Mouse (Mus musculus): ENCODE results near the gene Fasn. TPM values are rescaled to one million over a fixed set of nuclear protein-coding genes. Genes with fewer than 3 reads are reported as not detected.

The Fasn gene
- total RNA-seq, 4 experiments from 2014 or later = 8.4 to 12.2 (median 9.4) TPM

DNA sequence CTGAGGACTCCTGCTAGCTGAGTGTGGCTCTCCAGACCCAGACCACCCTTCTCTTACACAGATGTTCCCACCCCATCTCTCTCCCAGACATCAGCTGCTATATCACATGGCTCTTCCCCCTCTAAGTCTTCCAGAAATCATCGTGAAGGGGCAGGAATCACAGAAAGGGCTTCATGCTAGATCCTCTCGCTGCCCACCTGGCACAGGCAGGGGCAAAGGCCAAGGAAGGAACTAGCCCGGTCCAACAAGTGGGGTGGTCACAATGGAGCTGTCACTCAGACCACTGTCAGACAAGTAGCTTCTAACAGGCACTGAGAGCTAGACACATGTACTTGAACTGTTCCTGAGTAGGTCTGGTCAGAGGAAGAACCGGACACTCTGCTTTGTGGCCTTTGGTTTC is 4.1 kb upstream of the Fasn start:
- no peak for DNase-seq (ENCODE audit: low spot score in 2 of 2)

DNA sequence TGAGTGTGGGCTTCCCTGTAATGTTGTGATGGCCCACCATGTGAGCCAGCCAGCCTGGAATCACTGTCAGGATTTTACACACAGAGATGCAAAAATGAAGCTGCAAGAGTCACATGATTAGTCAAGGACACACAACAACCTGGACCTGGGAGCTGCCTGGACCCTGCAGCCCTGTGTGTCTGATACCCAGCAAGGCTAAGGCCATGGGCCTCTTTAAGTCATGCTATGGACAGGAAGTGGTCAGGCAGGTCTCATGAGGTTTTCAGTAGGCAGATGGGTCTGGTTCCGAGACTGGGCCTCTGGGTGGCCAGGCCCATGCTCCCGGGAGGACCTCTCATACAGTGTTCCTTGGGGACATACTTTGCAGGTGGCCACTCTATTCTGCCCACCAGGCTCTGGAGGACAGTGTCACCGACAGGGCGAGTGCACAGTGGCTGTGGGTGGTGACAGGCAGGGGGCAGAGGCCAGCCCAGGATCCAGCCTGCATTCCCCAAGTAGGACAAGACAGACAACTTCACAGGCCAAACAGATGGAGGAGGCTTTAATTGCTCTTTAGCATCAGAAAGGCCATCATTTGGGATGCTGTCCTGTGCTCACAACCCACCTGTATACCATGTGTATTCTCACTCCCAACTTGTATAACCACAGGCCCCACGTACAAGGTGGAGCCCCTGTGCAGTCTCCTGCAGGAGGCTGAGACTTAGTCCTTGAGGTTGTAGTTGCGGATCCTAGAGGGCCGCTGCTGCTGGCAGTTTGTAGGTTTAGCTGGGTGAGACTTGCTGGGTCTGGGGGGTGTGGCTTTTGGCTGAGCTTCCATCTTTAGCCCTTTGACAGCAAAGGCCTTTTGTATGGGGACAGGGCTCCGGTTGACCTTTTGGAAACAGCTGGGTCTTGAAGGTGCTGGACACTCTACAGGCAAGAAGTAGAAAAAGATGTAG is 1.9 kb upstream of the Fasn start:
- no peak for DNase-seq (ENCODE audit: low spot score in 2 of 2)

DNA sequence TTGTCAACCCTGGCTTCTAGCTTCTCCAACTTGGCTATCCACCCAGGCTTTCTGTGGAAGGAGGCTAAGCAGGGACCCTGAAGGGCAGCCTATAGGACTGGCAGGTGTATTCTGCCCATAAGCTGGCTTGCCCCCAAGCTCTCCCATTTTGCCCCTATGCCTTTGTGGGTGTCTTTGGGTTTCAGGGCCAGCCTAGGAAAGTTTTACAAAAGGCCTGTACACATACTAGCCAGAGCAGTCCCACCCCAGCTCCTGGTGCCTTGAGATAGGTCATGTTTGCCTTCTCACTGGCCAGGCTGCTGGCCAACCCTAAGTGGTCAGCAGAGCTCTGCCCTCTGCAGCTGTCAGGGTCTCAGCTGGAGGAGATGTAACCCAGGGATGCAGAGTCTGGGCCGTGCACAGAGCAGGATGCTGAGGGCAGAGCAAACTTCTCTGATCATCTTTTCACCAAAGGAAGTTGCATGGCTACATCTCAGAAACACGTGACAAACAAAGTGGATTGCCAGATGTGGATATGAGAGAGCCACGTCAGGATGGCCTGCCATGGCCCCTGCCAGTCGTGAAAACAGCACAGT is 1.0 kb upstream of the Fasn start:
- DNase-seq (ENCODE audit: low spot score in 2 of 2) = no peak

DNA sequence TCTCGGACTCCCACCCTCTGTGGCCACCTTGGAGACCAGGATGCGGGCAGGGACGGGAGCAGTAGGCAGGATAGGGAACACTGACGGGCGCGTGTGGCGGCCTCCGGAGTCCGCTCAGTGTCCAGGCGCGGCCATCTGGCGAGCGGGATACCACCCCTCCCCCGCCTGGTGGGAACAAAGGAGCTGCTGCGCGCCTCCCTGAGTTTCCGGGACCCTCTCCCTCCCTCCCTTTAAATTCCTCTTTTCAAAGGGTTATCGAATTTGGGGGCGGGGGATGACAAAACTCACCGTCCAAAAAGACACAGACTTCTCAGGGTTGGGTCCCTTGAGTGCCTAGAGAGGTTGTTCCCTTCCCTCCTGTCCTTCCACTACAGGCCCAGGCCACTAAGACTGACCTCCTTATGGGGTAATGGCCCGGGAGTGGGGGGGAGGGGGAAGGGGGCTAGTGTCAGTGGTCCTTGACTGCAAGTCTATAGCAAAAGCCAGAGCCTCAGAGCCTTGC is 491 bp upstream of the Fasn start:
- DNase-seq (ENCODE audit: low spot score in 2 of 2) = no peak

DNA sequence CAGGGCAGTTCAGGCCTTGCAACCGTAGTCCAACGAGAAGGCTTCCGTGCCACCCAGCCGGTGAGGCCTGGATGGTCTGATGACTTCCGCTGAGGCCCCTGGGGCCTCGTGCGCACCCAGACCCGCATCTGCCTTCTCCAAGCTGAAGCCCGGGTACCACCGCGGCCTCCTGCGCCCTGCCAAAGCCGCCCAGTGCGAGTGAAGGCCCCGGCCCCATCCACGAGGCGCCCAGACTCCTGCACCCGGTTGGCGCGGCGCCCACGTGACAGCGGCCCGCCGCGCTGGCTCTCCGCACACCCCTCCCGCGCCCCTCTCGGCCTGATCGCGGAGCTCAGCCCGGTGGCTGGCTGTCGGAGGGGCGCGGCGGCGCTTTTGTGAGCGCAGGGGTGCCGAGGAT is 798 bp downstream of the Fasn start:
- DNase-seq (ENCODE audit: low spot score in 2 of 2) = peak in 1 of 2 experiments; percentile 30

DNA sequence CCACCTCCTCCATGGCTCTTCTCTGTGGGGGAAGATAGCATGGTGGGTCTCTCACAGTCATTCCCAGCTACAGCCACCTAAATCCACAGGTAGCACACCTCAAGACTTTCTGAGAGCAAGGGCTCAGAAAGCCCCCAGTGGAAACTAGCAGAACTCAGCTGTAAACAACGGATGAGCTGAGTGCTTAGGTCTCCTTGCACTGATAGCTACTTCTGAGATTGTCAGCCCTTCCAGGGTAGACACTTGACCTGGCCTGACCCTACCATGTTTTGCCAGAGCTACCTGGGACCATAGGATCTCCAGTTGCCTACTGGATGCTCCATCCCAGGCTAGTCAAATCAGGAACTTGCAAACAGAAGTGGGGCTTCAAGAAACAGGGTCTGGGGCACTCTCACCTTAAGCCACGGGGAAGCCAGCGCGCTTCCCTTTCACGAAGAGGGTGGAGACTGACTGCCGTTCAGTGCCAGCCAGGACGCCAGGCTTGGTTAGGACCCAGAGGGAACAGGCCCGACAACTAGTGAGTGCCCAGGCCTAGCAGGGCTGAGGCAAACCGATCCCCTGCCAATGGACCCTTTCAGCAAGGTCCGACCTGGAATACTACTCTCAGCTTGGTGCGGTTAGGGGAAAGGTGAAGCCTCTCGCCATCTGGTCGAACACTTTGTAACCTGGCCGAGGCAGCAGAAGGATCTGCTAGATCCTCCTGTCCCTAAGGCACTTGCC is 1.4 kb downstream of the Fasn start:
- DNase-seq (ENCODE audit: low spot score in 2 of 2) = no peak

DNA sequence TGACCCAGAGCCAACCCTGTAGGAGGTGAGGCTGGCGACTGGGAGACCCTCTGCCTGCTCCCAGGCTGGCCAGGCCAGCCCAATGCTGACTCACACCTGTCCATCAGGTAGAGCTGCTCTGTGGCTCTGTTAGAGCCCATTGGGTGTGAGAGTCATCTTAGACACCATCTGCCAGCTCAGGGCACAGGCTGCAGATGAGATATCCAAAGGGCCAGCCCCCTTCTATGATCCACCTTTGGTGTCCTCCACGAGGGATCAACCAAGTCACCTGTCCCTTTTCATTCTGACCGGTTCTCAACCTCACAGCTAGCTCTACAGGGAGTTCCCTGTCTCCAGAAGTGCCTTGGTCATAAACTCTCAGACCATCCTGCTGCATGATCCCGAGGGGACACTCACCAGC is 2.0 kb downstream of the Fasn start:
- no peak for DNase-seq (ENCODE audit: low spot score in 2 of 2)

DNA sequence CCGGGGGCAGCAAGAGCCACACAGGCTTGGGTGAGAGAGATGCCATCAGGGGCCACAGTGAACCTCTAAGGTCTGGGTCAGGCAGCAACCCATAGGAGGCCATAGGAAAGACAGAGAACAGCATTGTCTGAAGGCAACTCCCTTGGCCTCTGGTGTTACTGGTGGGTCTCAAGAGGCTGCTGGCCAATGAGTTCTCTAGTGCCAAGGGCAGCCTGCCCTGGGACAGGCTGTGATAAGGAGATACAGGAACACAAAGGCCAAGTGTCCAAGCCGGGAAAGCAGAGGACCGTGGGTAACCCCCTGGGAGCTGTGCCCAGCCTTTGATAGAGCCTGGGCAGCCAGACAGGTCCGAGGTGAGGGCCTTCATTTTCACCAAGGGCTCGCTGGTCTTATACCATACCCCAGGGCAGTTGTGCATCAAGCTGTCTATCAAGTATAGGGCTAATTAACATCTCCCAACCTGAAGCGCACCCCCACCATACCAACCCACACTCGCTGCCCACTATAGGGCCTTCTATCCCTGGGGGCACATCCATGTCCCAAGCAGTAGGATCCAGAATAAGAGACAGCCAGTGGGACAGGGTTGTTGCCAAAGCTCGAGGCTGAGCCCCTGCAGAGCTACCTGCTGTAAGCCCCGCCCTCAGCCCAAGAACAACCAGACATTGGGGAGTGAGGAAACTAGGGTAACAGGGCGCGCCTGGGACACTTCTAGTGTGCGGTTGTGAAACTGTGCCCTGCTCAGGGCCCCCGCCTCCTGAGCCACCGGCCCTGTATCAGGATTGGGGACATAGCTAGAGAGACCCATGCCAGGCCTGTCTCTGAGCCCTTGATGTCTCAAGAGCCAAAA is 3.0 kb downstream of the Fasn start:
- DNase-seq (ENCODE audit: low spot score in 2 of 2) = no peak

DNA sequence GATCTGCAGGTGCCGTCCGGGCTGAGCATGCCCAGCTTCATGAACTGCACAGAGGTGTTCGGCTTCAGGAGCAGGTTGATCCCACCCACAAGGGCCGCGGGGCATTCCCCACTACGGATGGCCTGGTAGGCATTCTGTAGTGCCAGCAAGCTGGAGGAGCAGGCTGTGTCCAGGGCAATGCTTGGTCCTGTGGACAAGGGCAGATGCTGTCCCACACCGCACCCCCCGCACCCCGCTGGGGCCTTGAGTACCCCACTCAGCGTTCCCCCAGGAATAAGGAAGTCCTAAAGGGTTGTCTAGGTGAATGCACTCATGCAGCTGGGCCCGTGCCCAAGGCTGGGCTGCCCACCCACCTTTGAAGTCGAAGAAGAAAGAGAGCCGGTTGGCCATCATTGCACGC is 3.8 kb downstream of the Fasn start:
- no peak for DNase-seq (ENCODE audit: low spot score in 2 of 2)

DNA sequence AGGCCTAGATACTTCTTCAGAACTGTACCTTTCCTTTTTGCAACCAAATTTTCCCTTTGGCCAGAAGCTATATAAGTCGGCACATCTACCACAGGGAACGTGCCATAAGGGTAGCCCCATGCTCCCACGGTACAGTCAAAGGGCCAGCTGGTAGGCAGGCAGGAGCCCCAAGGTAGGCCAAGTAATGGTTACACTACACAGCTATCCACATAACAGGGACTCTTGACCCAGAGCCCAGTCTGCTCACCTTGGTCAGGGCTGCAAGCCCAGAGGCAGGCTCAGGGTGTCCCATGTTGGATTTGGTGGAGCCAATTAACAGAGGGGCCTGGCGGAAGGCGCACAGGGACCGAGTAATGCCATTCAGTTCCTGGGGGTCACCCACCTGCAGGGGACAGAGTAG is 4.8 kb downstream of the Fasn start:
- DNase-seq (ENCODE audit: low spot score in 2 of 2) = no peak

DNA sequence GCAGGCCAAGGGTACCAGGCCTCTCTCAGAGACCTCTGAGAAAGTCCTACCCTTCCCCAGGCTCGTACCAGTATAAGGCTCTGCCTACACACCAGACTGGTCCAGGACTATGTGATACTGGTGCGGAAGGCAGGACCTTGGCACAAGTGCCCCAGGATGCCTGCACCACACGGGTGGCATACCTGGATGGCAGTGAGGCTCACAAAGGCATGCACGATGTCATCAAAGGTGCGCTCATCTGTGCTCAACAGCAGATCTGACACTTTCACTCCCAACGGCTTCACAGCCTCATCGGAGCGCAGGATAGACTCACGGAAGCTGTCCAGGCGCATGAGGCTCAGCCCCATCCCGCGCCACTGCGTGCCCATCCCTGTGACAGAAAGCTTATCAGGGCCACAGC is 6.1 kb downstream of the Fasn start:
- no peak for DNase-seq (ENCODE audit: low spot score in 2 of 2)

DNA sequence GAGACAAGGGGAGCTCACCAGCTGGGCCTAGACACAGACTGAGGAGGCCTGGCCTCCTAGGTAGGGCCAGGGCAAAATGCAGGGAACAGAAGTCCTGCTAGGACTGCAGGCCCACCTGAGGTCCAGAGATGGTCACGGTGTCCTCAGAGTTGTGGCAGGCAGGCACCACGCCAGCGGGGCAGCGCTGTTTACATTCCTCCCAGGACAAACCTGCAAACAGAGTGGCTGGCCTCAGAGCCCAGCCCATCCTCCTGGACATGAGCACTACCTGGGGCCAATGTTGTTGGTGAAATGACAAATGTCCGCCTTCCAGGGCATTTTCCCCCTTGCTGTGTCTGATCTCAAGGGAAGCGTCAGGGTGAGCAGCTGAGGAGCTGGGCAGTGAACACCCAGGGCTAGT is 7.0 kb downstream of the Fasn start:
- DNase-seq (ENCODE audit: low spot score in 2 of 2) = no peak

DNA sequence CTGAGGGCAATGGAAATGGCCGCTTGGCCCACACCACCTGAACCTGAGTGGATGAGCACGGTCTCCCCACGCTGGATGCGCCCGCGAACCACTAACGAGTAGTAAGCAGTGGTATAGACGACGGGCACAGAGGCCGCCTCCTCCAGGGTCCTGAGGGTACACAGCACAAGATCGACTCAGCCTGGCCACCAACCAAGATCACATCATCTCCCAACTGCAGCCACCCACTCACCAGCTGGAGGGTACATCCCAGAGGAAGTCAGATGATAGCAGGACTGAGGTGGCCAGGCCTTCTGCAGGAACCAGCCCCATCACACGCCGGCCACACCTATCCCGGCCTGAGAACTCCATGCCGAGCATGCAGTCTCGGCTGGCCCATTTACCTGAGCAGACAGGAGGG is 12.3 kb downstream of the Fasn start:
- no peak for DNase-seq (ENCODE audit: low spot score in 2 of 2)

DNA sequence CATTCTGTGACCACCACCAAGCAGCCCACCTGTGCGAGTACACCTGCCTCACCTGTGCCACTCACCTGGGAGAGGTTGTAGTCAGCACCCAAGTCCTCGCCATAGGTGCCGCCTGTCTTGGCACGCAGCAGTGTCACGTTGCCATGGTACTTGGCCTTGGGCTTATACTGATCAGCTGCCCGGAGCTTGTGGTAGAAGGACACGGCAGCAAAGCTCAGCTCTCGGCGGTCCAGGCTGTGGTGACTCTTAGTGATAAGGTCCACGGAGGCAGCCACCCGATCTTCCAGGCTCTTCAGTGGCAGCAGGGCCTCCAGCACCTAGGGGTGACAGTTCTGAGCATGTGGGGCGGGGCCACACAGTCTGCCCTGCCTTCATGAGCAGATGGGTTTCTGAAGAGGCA is 16.3 kb downstream of the Fasn start:
- DNase-seq (ENCODE audit: low spot score in 2 of 2) = no peak

DNA sequence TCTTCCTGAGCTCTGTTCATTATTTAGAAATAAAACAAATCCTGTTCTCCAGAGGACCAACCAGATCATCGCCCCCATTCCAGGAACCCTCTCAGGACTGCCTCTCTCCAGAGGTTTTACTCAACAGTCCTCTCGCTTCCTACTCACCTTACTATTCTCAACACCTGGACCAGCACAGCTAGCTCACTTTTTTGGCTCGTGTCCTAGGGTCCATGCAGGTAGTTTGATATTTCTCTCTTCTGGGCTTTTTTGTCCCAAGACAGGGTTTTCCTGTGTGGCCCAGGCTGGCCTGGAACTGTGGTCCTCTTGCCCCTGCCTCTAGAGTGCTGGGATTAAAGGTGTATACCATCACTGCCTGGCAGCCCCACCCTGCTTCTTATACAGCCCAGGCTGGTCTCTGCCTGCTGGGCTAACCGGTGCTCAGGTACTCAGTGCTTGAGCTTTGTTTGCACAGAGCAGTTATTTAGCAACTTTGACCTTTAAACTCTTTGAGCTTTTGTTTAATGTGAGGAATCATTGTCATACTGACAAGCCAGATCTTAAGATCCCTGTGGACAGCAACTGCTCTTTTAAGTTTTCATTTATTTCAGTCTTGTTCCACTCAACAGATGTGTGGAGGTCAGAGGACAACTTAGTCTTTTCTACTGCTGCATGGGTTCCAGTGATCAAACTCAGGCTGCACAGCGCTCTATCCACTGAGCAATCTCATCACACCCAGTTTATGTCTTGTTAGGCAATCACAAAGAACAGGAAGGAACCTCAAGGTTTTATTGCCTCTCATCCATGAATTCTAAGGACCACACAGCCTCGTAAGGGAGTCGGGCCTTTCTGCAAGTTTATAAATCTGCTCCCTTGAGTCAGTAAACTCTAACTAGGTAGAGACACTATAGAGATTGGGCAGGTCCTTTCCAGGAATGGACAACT is 18.7 kb downstream of the Fasn start:
- no peak for DNase-seq (ENCODE audit: low spot score in 2 of 2)

DNA sequence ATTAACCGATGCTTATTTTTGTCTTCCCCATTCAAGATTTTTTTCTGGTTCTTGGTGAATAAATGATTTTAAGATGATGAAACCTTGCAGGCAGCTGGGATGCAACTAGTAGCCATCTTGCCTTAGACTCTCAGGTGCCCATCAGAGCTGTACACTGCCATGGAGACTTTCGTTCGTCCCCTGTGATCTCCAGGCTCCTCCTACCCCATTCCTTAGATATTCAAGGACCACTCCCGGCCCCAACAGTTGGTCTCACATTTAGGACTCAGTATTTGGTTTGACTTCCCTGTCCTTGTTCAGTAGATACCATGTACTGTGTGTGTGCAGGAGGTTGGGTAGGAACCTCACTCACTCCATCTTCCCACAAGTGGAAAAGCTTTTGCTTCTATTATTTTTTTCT is 19.6 kb downstream of the Fasn start:
- DNase-seq (ENCODE audit: low spot score in 2 of 2) = no peak

DNA sequence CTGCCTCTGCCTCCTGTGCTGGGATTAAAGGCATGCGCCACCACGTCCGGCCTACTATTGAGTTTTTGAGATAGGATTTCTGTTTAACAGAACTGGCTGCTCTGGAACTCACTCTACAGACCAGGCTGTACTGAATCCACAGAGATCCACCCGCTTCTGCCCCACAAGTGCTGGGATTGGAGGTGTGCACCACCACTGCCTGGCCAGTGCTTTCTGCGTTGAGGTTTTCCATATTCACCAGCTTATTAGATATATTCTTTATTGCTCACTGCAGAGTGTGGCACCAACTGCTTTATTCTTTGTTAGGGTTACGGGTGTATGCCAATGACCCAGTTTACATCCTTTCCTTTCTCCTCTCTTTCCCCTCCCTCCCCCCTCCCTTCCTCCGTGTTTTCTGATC is 20.1 kb downstream of the Fasn start:
- DNase-seq (ENCODE audit: low spot score in 2 of 2) = no peak

DNA sequence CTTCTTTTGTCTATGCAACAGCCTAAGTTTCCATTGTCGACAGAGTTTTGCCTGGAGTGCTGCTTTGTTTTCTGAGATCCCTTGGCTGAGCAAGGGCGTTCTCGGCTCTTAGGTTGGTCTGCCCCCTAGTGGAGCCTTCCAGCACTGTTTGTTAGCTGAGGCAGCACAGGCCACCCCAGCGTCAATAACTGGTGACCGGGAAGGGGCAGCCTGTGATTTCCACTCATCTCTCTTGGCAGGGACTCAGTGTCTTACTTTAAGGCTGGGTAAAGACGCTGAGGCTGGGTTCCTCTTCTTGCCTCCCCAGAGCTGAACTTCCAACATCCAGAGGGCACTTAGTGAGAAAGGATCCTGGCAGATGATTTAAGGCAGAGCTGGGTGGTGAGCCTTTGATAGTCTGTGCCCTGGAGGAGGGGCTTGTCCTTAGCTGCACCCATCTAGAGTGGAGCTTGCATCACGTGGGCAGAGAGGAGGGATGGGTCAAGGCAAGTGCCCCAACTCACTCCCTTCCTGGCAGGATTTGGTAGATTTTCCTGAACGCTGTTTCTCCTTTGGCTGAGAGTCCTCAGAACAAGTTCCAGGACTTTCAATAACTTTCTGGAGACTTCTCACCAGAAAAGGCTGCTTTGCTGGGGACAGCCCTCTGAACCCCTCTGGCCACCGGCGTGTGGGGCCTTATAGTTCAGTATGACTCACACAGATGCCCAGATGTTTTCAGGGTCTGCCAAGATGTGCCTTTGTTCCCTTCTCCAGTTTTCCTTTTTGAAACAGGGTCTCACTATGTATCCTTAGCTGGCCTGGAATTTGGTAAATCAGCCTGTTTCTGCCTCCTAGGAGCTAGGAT is 24.1 kb downstream of the Fasn start:
- peak; percentile 80 to 84 for DNase-seq (ENCODE audit: low spot score in 2 of 2)

DNA sequence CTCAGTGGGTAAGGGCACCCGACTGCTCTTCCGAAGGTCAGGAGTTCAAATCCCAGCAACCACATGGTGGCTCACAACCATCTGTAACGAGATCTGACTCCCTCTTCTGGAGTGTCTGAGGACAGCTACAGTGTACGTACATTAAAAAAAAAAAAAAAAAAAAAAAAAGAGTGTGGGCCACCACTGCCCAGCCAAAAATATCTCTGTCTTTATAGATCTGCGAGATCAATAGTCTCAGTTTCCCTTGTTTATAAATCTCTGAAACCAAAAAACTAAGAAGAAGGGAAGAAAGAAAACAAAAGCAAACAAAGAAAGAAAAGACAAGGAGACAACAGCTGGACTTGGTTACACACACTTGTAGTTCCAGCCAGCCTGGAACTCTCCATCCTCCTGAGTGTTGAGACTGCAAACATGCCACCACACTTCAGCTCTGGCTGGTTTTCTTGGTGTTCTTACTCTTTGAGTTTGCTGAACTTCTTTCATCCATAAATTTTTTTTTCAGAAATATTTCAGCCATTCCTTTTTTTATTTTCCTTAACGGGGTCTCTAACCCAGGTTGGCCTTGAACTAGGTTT is 24.9 kb downstream of the Fasn start:
- DNase-seq (ENCODE audit: low spot score in 2 of 2) = no peak
